12 mouse cellular contexts compared by ENCODE assay signal in genomic region chr7:132715259-132715658, GRCm38 (mm10).
DNase-seq lines count a peak whose midpoint lies in the region; ATAC-seq and TF ChIP-seq lines count a peak whose summit lies in the region.
"Had no signal": no experiment of that assay in that cellular context is flagged by ENCODE, and none has a peak within 500 bp of the region (broad histone marks: within the 10 kb centered on the region; RNA-seq: fewer than 3 reads in every experiment).

No protein-coding gene starts in this region.

- H3K27me3 ChIP-seq in heart, adult 2 months (ENCODE audit: control insufficient read depth, insufficient read depth, low read length): no peaks in the 10 kb centered on the region
- H3K27me3 ChIP-seq in kidney, embryonic 16.5 days (ENCODE audit: insufficient read depth, low read length): no peaks in the 10 kb centered on the region
- H3K27me3 ChIP-seq in forebrain, postnatal 0 days (ENCODE audit: insufficient read depth, low read length): no peaks in the 10 kb centered on the region

- DNase-seq in heart, adult 2 months: no peak
- DNase-seq in heart, adult 18-20 months: no peak
- DNase-seq in kidney, adult 9 months: no peak
- DNase-seq in forebrain, postnatal 0 days: no peak
- no peak for DNase-seq in ovary, postnatal 14 days (ENCODE audit: low spot score)
- DNase-seq in ovary, postnatal 10 days (ENCODE audit: low spot score): no peak
- DNase-seq: gastrocnemius, postnatal 14 days; right cerebral cortex, postnatal 14 days; thymus, postnatal 14 days had no signal

- no peak overlapping the region for H3K9ac ChIP-seq in heart, adult 2 months (ENCODE audit: low read depth, low read length)
- H3K9ac ChIP-seq in kidney, embryonic 16.5 days (replicated peaks; ENCODE audit: low read length): no peak overlapping the region
- H3K9ac ChIP-seq in forebrain, postnatal 0 days: no peak overlapping the region

- H3K4me1 ChIP-seq in heart, adult 2 months (ENCODE audit: control insufficient read depth, insufficient read depth, low read length): peaks cover 26% of the 10 kb centered on the region
- peaks cover 40% of the 10 kb centered on the region for H3K4me1 ChIP-seq in kidney, embryonic 16.5 days (ENCODE audit: insufficient read depth, low read length)
- peaks cover 74% of the 10 kb centered on the region for H3K4me1 ChIP-seq in brown adipose tissue, adult 24 weeks (ENCODE audit: control insufficient read depth, insufficient read depth, insufficient read length, low read length)
- H3K4me1 ChIP-seq in forebrain, postnatal 0 days (ENCODE audit: insufficient read depth): peaks cover 12% of the 10 kb centered on the region

- WGBS in heart, adult 2 months: 99% methylated on average over 4 of the region's 4 CpGs
- WGBS in kidney, embryonic 16.5 days: 96% methylated on average over 4 of the region's 4 CpGs
- 91% methylated on average over 4 of the region's 4 CpGs for WGBS in forebrain, postnatal 0 days

- H3K79me2 ChIP-seq in heart, adult 2 months (replicated peaks; ENCODE audit: control insufficient read depth, insufficient read depth, low read length): no peaks in the 10 kb centered on the region

- TF ChIP-seq EP300 in heart, adult 2 months (IDR thresholded peaks at IDR 0.05; ENCODE audit: insufficient read depth, low read depth, low read length): no peak

- no peak overlapping the region for H3K4me3 ChIP-seq in heart, adult 2 months
- no peak overlapping the region for H3K4me3 ChIP-seq in kidney, embryonic 16.5 days (ENCODE audit: low read length)
- H3K4me3 ChIP-seq in brown adipose tissue, adult 24 weeks (ENCODE audit: insufficient read depth, low read depth, low read length): no peak overlapping the region
- no peak overlapping the region for H3K4me3 ChIP-seq in forebrain, postnatal 0 days (ENCODE audit: low read depth, low read length)

- peak overlapping the region; percentile 98 for H3K27ac ChIP-seq in heart, adult 2 months
- H3K27ac ChIP-seq in kidney, embryonic 16.5 days (ENCODE audit: low read length): peak overlapping the region; percentile 94
- peak overlapping the region; percentile 69 for H3K27ac ChIP-seq in brown adipose tissue, adult 24 weeks (replicated peaks; ENCODE audit: low read depth, low read length)
- H3K27ac ChIP-seq in forebrain, postnatal 0 days (ENCODE audit: low read depth, low read length): peak overlapping the region; percentile 80; the same call in 1 of the 2 replicates

- peaks cover 15% of the 10 kb centered on the region for H3K36me3 ChIP-seq in heart, adult 2 months (ENCODE audit: control insufficient read depth, insufficient read depth, low read length)
- 0 out of 2 replicates have a peak, but pooled peaks cover 5% of the 10 kb centered on the region for H3K36me3 ChIP-seq in kidney, embryonic 16.5 days (ENCODE audit: insufficient read depth, low read length)
- peaks cover 8% of the 10 kb centered on the region; the same call in 1 of the 2 replicates for H3K36me3 ChIP-seq in forebrain, postnatal 0 days (ENCODE audit: insufficient read depth)

- H3K4me2 ChIP-seq in kidney, embryonic 16.5 days (replicated peaks; ENCODE audit: low read depth, low read length): no peak overlapping the region
- no peak overlapping the region for H3K4me2 ChIP-seq in forebrain, postnatal 0 days (ENCODE audit: low read depth)

- no peak for TF ChIP-seq CTCF in heart, adult 2 months (IDR thresholded peaks at IDR 0.05)
- TF ChIP-seq CTCF in forebrain, postnatal 0 days (IDR thresholded peaks at IDR 0.05; ENCODE audit: low read depth): no peak

- TF ChIP-seq POLR2A in heart, adult 2 months (IDR thresholded peaks at IDR 0.05; ENCODE audit: insufficient read depth, low read depth, low read length): no peak

- ATAC-seq in kidney, embryonic 16.5 days (ENCODE audit: low FRiP score, low TSS enrichment): no peak
- no peak for ATAC-seq in forebrain, postnatal 0 days
- ATAC-seq: CD4-positive, CD25-positive, alpha-beta regulatory T cell, adult 4 months had no signal

- intact Hi-C loops in heart, adult 2 months (cut with DNase I): loop anchor here (2.0 kb wide), 2 partner anchors 44 to 58 kb away; no protein-coding TSS in a partner anchor

- H3K9me3 ChIP-seq in kidney, embryonic 16.5 days (ENCODE audit: low read length): no peaks in the 10 kb centered on the region
- no peaks in the 10 kb centered on the region for H3K9me3 ChIP-seq in forebrain, postnatal 0 days (ENCODE audit: low read length)
